Mouse (Mus musculus): ENCODE data around the gene Agxt.

GRCm38 (mm10) chr1:93158916-93159315, 23.9 kb downstream of the Agxt start:
- TF ChIP-seq CTCF (conservative IDR thresholded peaks at IDR 0.05; ENCODE audit: insufficient read depth, insufficient read length, low read depth, low read length): no peak
- TF ChIP-seq POLR2A (IDR thresholded peaks at IDR 0.05; ENCODE audit: low read depth, low read length): no peak

Measured in kidney, adult 2 months (tissue).